Mouse (Mus musculus): ENCODE measurements around the gene Ndufs2.

The Ndufs2 gene

DNA sequence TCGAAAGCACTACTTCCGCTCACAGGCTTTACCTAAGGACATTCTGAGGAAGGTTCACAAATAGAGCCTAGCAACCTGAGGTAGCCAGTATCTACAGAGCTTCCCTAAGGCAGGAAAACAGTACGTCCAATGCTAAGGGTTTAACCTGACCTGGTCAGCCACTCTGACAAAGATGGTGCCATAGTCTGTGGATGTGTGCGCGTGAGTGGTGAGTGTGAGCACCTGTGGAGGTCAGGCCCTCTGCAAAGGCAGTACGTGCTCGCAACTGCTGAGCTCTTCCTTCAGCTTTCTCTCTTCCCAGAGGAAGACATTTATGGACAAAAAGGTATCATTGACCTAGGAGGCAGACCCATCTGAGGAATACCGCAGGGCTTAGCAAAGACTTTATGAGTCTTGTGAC, 27.2 kb upstream of the Ndufs2 start:
- no peak for DNase-seq

DNA sequence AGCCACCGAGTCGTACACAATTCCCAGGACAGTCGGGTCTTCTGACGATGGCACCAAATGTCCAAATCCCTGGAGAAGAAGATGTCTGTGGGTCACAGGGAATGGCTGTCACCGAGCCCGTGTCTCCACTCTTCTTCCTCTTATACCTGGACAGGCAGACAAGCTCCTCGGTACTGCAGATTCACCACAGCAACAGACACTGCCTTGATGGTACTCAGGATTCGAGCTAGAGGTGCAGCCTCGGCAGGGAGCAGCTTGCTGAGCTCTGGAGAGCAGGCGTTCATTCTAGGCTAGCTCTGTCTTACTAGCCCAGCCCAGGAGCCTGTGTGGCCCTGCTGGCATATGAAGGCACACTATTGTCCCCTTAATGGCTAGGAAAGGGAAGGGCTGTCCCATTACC, 26.5 kb upstream of the Ndufs2 start:
- DNase-seq, result no peak

DNA sequence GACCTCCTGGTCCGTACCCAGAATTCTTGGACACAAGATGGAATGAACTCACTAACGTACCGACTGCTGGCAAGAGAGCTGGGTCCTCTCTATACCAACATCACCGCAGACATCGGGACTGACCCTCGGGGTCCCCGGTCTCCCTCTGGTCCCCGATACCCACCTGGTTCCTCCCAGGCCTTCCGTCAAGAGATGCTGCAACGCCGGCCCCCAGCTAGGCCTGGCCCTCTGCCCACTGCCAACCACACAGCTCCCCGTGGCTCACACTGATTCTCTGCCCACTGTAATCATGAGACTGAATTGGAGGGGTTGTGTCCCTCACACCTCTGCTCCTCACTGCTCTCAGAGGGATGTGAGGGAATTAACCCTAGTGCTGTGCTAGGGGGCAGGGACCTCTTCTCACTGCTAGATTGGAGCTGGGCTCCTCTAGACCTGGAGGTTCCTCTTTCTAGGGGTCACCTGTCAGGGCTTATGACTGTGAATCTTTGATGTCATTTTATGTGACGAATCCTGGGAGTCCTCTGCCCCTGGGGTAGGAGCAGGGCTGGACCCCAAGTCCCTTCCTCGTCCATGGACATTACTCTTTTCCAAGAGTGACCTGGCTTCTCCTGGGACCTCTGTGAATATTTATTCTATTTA, 25.0 kb upstream of the Ndufs2 start:
- no peak for DNase-seq

DNA sequence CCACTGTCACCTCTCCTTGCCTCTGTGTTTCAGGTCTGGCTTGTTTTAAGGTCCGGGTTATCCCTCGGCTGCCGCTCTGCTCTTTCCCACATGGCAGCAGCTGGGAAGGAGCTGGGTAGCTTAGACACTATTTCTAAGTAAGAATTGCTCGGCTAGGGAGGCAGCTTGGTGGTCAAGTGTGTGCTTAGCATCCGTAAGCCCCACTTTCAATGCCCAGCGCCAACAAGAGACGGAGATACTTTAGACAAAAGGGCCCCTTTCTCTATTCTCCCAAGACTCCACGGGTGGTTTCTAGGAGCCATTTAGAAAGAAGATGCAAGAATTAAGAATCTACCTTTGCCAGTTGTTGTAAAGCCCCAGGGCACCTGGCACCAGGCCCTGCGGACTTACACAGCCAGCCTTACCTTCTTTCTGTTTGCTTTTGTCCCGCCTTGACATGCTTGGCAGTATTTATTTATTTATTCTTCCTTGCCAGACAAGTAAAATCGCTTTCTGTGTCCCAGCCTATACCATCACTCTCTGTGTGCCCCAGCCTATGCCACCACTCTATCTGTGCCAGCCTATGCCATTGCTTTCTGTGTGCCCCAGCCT, 24.1 kb upstream of the Ndufs2 start:
- DNase-seq, result no peak

DNA sequence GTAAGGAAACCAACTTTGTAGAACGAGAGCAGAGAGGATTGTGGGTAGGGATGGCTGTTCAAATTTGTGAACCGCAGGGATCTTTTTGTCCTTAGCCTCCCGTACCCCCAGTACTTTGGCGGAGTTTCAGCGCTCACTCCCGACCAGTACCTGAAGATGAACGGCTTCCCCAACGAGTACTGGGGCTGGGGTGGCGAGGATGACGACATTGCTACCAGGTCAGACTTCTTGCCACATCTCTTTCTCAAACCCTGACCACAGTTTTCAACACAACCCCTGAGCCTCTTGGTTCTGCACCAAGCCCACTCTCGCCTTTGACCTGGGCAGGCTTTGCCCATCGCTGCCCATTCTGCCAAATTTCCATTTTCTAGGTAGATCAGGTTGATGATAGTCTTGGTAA, 23.0 kb upstream of the Ndufs2 start:
- no peak for DNase-seq

DNA sequence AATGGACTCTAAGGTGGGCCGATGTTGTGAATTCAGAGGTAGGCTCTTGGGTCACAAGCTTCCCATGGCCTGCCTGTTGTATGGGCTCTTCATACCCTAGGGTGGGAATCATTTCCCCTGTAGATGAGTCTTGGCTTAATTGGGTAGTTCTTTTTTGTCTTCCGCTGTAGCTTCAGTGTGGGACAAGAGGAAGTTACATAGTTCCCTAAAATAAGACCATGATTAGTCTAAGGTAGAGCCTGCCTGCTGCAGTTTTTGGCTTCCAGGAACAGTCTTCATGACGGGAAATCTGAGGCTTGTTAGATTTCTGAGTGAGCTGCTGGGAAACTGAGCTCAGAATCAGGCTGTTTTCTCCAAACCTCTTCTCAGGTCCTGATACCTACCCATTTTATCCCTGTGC, 20.9 kb upstream of the Ndufs2 start:
- DNase-seq, result no peak

GRCm38 (mm10) chr1:171271622-171272021, 20.4 kb upstream of the Ndufs2 start:
- no peak for DNase-seq

DNA sequence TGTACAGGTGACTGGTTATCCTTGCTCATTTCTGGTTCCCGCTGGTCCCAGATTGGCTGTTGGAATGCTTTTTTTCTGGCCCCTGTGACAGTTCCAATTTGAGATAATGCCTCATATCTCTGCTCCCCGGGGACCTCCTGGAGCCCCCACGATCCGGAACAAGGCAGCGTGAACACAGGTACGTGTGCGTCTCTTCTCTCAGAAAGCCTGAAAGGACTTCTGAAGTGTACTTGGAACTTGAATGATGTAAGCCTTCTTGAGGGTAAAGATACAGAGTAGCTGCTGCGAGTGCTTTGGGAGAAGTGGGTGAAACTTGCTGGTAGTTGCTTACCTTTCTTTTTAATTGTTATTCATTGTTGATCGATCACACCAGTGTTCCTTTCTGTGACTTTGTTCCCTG, 20.0 kb upstream of the Ndufs2 start:
- DNase-seq, result no peak

DNA sequence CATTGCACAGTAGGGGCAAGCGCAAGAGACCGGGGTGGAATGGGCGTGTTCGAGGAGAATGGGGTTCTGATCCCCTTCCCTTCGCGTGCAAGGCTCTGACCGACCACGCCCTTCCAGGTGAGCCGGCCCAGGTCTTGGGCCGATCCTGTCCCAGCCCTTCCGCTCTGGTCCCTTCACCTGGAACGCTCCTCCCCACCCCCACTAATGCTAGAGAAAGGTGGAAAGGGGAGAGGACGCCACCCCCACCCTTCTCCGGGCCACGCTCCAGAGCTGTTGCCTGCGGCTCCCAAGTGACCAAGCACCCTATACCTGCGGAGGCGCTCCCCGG, 19.3 kb upstream of the Ndufs2 start:
- no peak for DNase-seq

DNA sequence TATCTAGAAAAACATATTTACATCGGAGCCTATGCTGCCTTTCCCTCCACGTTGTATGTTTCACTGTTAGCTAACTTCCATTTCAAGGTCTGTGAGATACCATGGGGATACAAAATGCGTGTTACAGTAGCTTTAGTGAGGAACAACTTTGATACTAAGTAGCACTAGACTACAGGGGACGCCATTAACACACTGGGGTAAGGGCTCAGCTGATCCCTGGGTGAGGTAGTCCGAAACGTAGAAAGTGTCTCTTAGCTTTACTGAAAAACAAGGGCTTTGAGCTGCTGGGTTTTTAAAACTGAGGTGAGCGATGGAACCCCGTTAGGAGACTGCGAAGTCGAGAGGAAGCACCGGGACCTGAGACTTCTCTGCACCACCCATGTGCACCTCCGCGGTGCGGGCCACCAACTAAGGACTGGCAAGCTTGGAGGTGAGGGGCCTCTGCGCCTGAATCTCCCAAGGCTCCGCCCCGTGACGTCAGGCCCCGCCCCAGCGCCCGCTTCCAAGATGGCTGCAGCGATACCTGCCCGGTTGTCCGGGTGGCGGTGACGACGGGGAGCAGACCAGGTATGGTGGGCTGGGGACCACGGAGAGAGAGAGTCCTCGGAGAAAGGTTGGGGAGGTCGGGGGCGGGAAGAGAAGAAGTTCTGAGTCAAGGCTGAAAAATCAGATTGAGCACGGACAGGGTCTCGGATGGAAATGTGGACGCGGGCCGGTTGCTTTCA, 18.8 kb upstream of the Ndufs2 start, which contains the start of gene B4galt3:
B4galt3 (plus strand) TSS at position 481 of the 725 bp plus-strand sequence.
- peak; percentile 93 for DNase-seq

GRCm38 (mm10) chr1:171268341-171268740, 17.2 kb upstream of the Ndufs2 start:
- no peak for DNase-seq

DNA sequence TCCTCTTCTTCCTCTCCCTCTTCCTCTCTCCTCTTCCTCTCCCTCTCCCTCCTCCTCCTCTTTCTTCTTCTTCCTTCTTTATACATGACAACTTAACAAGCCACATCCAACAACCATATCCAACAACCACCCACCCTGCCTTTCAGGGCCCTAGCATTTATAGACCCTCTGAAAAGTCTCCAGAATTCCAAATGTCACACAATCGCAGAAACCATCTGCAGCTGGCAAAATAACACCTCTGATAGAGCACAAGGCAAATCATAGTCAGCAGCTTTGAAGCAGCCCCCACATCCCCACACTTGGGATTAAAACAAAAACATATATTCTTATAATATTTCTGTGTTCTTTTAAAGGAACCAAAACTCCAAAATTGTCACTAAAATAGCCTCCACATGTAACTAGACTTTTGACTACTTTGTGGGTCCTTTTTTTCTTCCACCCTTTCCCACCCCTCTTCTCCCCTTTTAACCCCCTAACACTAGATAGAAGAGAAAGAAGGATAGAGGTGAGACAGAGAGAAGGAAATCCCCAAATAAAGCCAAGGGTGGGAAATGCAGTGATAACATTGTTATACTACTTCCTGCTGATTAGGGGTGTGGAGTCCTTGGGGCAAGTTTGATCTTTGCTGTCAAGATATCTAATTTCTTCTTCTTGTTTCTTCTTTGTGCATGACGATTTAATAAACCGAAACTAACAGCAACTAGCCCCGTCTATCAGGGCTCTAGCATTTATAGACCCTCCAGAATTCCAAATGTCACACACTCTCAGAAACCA, 15.0 kb upstream of the Ndufs2 start:
- no peak for DNase-seq

GRCm38 (mm10) chr1:171263666-171264461, 12.7 kb upstream of the Ndufs2 start:
- DNase-seq, result no peak

GRCm38 (mm10) chr1:171263185-171263611, 12.0 kb upstream of the Ndufs2 start:
- no peak for DNase-seq

- DNase-seq, result peak; percentile 58
Observed at GRCm38 (mm10) chr1:171262594-171263130, 11.5 kb upstream of the Ndufs2 start.

DNA sequence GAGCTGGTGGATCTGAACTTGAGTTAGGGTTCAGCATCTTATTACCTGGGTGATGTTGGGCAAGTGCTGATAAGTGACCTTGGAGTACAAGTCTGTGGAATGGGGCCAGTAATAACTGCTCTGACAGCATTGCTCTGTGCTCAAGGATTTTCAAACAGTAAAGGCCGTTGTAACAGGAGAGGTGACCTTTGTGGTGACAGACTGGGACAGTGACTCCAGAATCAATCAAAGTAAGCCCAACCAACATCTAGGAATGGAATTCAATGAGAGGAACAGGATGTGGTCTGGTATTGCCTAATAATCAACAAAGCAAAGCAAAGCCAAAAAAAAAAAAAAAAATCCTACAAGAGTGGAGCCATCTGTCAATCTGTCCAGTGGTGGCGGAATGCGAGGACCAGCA, 9.1 kb upstream of the Ndufs2 start:
- no peak for DNase-seq

GRCm38 (mm10) chr1:171258921-171259320, 7.7 kb upstream of the Ndufs2 start:
- no peak for DNase-seq

- no peak for DNase-seq
Observed at GRCm38 (mm10) chr1:171257781-171258180, 6.6 kb upstream of the Ndufs2 start.

- DNase-seq, result peak; percentile 61
Observed at GRCm38 (mm10) chr1:171256937-171257548, 5.9 kb upstream of the Ndufs2 start.

GRCm38 (mm10) chr1:171256095-171256818, 5.1 kb upstream of the Ndufs2 start:
- DNase-seq, result no peak

- DNase-seq, result no peak
Observed at GRCm38 (mm10) chr1:171252415-171252814, 1.2 kb upstream of the Ndufs2 start.

Measured in right cerebral cortex, postnatal 4 days (tissue).